Mouse (Mus musculus) bone marrow macrophage, adult 2 months (primary cell): Measurements from ENCODE around the gene Gm20388. TPM values are rescaled to one million over a fixed set of nuclear protein-coding genes. Genes with fewer than 3 reads are reported as not detected.
A peak's percentile ranks its signal among the peaks of the same experiment; 100 is the strongest.

ENCODE experiments used
- H3K27ac ChIP-seq: 2 replicates; pipeline ENCODE4 v1.5.1; 2012; ENCODE audit warnings: low read depth, low read length; ENCODE audit not compliant: insufficient read depth
- H3K4me1 ChIP-seq: 2 replicates; pipeline ENCODE4 v1.6.1; 2012; ENCODE audit warnings: low read length; ENCODE audit not compliant: control insufficient read depth, insufficient read depth
- H3K4me3 ChIP-seq: 2 replicates; pipeline ENCODE4 v1.5.1; 2012; ENCODE audit warnings: mild to moderate bottlenecking, low read length, moderate library complexity; ENCODE audit not compliant: insufficient read depth
- CTCF ChIP-seq: IDR thresholded peaks from 2 replicates; pipeline ENCODE4 v1.5.1; 2012; ENCODE audit warnings: low read depth, mild to moderate bottlenecking, low read length, moderate library complexity
- POLR2A ChIP-seq: IDR thresholded peaks from 2 replicates; pipeline ENCODE4 v1.6.1; 2012; ENCODE audit warnings: mild to moderate bottlenecking, low read depth, low read length, borderline replicate concordance
- polyA plus RNA-seq: library from polyadenylated mRNA; stranded (reverse); fragments of >200 nt; gene quantifications from 2 replicates; pipeline ENCODE4 v1.2.4, GENCODE M21; 2012; ENCODE audit not compliant: missing spikeins, insufficient read depth, insufficient read length

Gene Gm20388
- polyA plus RNA-seq, 1 experiment: 32.7 TPM

DNA sequence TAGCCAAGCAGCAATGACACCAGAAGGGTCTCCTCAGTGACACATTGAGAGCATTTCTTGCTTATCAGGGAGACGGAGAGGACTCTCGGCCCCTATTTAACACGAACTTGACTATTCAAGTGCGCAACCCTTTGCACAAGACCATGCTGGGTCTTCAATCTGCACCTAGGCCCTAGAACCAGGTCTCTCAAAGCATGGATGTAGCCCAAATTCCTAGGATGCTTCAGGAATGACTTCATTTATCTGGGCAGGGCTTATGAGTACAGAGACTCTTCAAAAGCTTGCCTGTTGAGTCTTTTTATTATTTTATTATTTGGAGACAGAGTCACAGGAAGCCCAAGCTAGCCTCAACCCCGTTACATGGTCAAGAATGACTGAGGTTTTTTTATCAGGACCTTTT is 3373.9 kb downstream of the Gm20388 start:
- H3K4me1 ChIP-seq: peaks cover 22% of the 10 kb centered on the region
- no peak overlapping the region for H3K4me3 ChIP-seq
- H3K27ac ChIP-seq: no peak overlapping the region
- TF ChIP-seq CTCF: no peak
- TF ChIP-seq POLR2A: no peak

DNA sequence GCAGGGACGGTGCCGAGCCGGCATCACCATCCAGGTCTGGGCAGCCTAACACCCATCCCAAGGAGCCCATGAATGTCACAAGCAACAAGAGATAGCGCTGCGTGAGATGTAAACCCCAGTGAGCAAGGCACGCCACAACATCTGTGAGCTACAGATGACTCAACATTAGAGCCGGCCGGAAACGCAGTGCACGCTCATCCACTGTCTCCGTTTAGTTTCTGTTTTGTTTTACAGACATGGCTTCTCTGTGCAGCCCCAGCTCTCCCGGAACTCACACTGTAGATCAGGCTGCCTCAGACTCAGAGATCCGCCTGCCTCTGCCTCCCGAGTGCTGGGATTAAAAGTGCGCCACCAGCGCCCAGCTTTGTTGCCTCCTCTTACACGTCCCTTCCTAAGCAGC is 3376.7 kb downstream of the Gm20388 start:
- Histone ChIP-seq H3K4me1 (peaks cover 4% of the 10 kb centered on the region), H3K4me3 (no peak overlapping the region), H3K27ac (no peak overlapping the region)
- TF ChIP-seq CTCF (no peak), POLR2A (no peak)

DNA sequence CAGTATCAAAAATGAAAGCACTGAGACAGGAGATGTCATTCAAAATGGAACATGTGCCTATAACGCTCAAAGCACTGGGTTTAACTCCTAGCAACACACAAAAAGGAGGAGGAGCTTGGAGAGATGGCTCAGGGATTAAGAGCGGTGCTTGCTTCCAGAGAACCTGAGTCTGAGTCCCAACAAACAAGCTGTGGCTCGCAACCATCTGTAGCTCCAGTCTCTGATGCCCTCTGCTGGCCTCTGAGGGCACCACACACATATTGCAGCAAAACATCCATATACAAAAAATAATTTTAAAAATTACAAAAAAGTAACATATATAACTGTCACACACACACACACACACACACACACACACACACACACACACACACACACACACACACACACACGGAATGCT is 3379.5 kb downstream of the Gm20388 start:
- Histone ChIP-seq H3K4me3 (no peak overlapping the region), H3K27ac (no peak overlapping the region), H3K4me1 (peaks cover 2% of the 10 kb centered on the region; the same call in 1 of the 2 replicates)
- TF ChIP-seq POLR2A (no peak), CTCF (peak; percentile 61; the same call in 1 of the 2 replicates)

DNA sequence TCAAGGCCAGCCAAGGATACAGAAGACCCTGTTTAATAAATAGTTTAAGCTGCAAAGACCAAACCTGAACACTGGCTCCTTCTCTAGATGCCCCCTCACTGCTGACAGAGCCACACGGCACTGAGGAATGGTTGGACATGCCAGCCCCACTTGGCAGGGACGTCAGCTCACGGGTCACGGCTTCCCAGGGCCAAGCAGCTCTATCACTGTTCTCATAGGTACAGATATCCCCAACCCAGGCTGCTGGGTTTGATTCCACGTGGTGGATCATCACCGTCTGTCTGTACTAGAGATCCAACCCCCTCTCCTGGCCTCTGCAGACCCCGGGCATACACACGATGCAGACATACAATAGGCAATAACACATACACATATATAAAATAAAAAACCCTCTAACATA is 3380.0 kb downstream of the Gm20388 start:
- Histone ChIP-seq H3K4me3 (no peak overlapping the region), H3K4me1 (peaks cover 2% of the 10 kb centered on the region; the same call in 1 of the 2 replicates), H3K27ac (no peak overlapping the region)
- TF ChIP-seq POLR2A: no peak
- no peak for TF ChIP-seq CTCF

DNA sequence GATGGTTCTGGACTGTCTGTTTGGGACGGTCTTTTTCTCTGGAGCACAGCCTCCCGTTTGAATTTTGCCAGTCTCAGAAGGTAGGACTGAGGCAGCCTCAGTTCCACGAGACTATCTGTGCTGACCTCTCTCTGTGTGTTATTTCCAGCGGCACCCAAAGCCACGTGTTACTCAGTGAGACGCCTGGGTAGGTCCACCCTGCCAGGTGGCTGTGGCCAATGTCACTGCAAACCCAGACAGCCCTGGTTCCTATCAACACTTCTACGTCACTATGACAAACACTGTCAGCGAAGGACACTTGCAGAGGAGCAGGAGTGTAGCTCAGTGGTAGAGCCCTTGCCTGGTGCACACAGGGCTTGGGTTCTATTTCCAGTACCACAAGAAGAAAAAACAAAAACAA is 3381.1 kb downstream of the Gm20388 start:
- H3K4me1 ChIP-seq: peaks cover 2% of the 10 kb centered on the region; the same call in 1 of the 2 replicates
- TF ChIP-seq POLR2A (no peak), CTCF (no peak)
- H3K27ac ChIP-seq: no peak overlapping the region
- H3K4me3 ChIP-seq: no peak overlapping the region

DNA sequence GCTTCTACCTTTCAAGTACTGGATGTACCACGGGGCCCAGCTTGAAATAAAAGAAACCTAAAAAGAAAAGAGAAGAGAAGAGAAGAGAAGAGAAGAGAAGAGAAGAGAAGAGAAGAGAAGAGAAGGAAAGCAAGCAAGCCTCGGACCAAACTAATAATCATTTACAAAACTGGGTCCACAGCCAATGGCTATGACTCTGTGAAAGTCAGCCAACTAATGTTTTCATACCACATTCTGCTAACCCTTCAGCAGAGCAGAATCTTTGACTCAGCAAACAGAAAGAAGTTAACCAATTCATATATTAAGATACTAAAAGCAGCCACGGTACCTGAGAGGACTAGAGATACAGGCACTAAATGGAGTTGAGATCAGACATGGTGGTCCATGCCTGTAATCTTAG is 3381.6 kb downstream of the Gm20388 start:
- no peak overlapping the region for H3K4me3 ChIP-seq
- H3K4me1 ChIP-seq: peaks cover 4% of the 10 kb centered on the region
- no peak overlapping the region for H3K27ac ChIP-seq
- no peak for TF ChIP-seq CTCF
- no peak for TF ChIP-seq POLR2A

DNA sequence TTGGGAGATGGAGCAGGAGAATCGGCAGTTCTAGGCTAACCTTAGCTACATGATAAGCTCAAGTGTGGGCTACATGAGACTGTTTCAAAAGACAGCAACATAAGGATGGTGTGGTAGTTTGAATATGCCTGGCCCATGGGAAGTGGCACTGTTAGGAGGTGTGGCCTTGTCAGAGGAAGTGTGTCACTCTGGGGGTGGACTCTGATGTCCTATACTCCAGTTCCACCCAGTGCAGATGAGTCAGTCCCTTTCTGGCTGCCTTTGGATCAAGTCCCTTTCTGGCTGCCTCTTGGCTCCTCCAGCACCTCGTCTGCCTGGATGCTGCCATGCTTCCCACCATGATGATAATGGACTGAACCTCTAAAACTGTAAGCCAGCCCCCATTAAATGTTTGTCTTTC is 3382.1 kb downstream of the Gm20388 start:
- TF ChIP-seq POLR2A (no peak), CTCF (no peak)
- Histone ChIP-seq H3K4me1 (peaks cover 5% of the 10 kb centered on the region), H3K4me3 (no peak overlapping the region), H3K27ac (no peak overlapping the region)

DNA sequence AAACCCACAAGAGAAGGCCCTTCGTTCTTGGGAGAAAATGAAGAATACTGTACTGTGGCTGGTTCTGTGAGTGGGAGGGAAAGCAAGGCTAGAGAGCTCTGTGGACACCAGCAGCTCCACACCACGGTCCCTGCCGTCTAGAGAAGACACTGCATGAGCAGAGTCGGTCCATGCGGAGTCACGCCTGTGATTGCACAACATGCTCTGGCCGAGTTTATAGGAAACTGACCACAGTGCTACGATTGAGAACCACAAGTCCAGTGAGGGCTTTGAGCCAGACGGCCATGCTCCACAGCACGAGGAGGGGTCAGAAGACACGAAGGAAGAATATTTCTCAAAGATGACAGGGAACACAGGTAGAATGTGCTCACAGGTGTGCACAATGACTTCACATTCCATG is 3387.7 kb downstream of the Gm20388 start:
- Histone ChIP-seq H3K4me1 (peaks cover 12% of the 10 kb centered on the region), H3K4me3 (no peak overlapping the region), H3K27ac (no peak overlapping the region)
- TF ChIP-seq CTCF (no peak), POLR2A (no peak)

DNA sequence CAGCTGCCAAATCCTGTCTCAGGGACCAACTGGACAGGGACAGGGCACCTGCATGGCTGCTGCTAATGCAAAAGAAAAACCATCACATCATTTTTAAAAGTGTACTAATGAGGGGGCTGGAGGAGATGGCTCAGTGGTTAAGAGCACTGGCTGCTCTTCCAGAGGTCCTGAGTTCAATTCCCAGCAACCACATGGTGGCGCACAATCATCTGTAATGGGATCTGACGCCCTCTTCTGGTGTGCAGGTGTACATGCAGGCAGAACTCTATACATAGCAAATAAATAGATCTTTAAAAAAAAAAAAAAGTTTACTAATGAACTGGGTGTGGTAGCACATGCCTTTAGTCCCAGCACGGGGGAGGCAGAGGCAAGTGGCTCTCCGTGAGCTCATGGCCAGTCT is 3398.1 kb downstream of the Gm20388 start:
- H3K4me1 ChIP-seq: no peaks in the 10 kb centered on the region
- TF ChIP-seq CTCF (no peak; the same call in 1 of the 2 replicates), POLR2A (no peak)
- no peak overlapping the region for H3K27ac ChIP-seq
- no peak overlapping the region for H3K4me3 ChIP-seq

DNA sequence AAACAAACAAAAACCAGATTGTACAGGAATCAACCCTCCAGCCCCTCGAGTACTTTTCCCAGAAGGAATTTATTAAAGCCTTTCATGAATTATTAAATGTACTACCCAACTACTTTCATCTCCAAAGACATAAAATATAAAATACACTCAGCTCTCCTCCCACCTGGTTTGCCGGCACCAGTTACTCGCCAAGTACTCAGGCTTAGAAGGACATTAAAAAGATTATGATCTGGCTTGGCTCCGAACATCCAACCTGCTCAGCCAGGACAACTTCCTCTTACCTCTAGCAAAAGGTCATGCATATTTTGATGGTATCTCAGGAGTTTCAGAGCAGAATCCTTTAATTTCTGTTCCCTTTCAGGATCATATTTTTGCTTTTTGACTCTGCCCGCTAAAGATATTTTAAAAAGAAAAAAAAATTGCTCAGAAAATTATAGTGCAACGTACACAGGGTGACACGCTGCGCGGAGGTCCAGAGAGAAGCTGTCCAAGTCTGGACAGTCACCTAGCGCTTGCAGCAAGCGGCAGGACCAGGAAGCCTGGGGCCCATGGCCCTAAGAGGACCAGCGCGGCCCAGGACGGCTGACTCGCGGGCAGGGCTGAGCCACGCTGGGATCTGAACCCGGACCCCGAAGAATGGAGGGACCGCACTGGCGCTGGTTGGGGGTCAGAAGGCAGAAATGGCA is 3407.3 kb downstream of the Gm20388 start:
- Histone ChIP-seq H3K4me1 (no peaks in the 10 kb centered on the region), H3K4me3 (peak overlapping the region; percentile 72), H3K27ac (no peak overlapping the region)
- TF ChIP-seq POLR2A (no peak), CTCF (peak; percentile 9; the same call in 1 of the 2 replicates)

DNA sequence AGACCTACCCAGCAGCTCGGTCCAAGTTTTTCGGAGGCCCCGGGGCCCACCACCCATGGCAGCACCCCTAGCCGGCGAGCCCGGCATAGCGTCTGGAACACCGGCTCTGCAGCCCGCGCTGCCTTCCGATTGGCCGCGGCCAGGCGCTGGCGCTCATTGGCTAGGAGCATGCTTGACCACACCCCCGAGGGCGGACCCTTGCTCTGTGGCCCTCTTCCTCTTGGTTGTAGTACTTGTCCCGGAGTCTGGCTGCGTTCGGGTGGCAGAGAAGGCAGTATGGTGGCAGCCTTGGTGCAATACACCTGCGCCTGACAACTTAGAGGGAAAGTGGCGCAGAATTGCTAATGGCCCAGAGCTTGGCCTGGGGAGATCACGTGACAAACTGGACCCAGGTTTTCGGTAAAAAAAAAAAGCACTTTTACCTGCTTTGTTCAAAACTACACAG is 3407.8 kb downstream of the Gm20388 start, which contains the start of gene Fanca:
TSS of gene Fanca (minus strand) at position 110 of the 445 bp plus-strand sequence.
- Histone ChIP-seq H3K27ac (no peak within 1 kb of the TSS), H3K4me3 (peak within 1 kb of the TSS; percentile 72), H3K4me1 (no peaks in the 10 kb centered on the region)
- TF ChIP-seq POLR2A (0 out of 2 replicates have a peak, but pooled peaks have one; percentile 73), CTCF (no peak)
